In the genomic region with DNA sequence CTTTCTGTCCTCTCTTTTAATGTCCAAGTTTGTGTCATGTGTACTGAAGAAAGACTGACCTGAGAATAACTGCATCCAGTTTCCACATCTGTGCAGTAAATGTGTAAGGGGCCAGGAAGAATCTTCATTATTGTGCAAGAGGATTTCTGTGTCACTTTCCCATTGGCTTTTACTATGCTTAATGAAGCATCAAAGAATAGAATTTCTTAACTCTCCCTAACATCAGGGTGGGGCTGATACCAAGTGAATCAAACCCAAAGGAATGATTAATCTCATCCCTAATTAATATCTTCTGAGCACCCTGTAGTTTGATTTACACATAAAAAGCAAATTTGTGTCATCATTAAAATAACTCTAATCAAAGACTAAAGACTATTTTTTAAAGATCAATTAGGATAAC, we compare ENCODE assay signal across 19 mouse cellular contexts.
"Had no signal": no experiment of that assay in that cellular context is flagged by ENCODE, and none has a peak within 500 bp of the region (broad histone marks: within the 10 kb centered on the region; RNA-seq: fewer than 3 reads in every experiment).

No protein-coding gene starts in this region.

- H3K4me2 ChIP-seq: liver, embryonic 12.5 days; lung, embryonic 14.5 days; midbrain, embryonic 13.5 days; neural tube, embryonic 13.5 days; neural tube, embryonic 15.5 days had no signal

- H3K36me3 ChIP-seq: liver, embryonic 12.5 days; midbrain, embryonic 10.5 days; midbrain, embryonic 13.5 days; neural tube, embryonic 13.5 days; neural tube, embryonic 15.5 days had no signal

- H3K27ac ChIP-seq: liver, embryonic 12.5 days; liver, embryonic 14.5 days; midbrain, embryonic 10.5 days; midbrain, embryonic 13.5 days; neural tube, embryonic 13.5 days; neural tube, embryonic 15.5 days had no signal

- DNase-seq: lung, adult 18-20 months; lung, embryonic 14.5 days; lung, postnatal 10 days; lung, postnatal 4 days; retina, postnatal 1 day; right cerebral cortex, adult 18-20 months; right cerebral cortex, postnatal 25 days; right cerebral cortex, postnatal 4 days; spleen, adult 18-20 months; thymus, adult 18-20 months; thymus, postnatal 14 days; thymus, postnatal 36 days had no signal

- ATAC-seq: liver, embryonic 12.5 days; midbrain, embryonic 13.5 days had no signal

- H3K9ac ChIP-seq: liver, embryonic 12.5 days; liver, embryonic 14.5 days; lung, embryonic 14.5 days; midbrain, embryonic 13.5 days; neural tube, embryonic 13.5 days; neural tube, embryonic 15.5 days had no signal

- H3K4me3 ChIP-seq: liver, embryonic 12.5 days; midbrain, embryonic 10.5 days; midbrain, embryonic 13.5 days; myocyte; neural tube, embryonic 13.5 days; neural tube, embryonic 15.5 days had no signal

- H3K27me3 ChIP-seq: liver, embryonic 12.5 days; midbrain, embryonic 13.5 days; neural tube, embryonic 13.5 days; neural tube, embryonic 15.5 days had no signal

- H3K9me3 ChIP-seq: liver, embryonic 12.5 days; midbrain, embryonic 10.5 days; midbrain, embryonic 13.5 days; neural tube, embryonic 13.5 days; neural tube, embryonic 15.5 days had no signal

- H3K4me1 ChIP-seq: liver, embryonic 12.5 days; midbrain, embryonic 10.5 days; midbrain, embryonic 13.5 days; neural tube, embryonic 13.5 days; neural tube, embryonic 15.5 days had no signal
